Mouse (Mus musculus) lung, embryonic 16.5 days (tissue): ENCODE results near the gene Dscaml1. TPM values are rescaled to one million over a fixed set of nuclear protein-coding genes. Genes with fewer than 3 reads are reported as not detected.

Experiments
- ATAC-seq: fragments of 200-750 bp; cut with Nextera tagmentation; 2 replicates; pipeline ENCODE4 v1.8.0; 2017; ENCODE audit warnings: low read depth, mild to moderate bottlenecking, moderate library complexity
- H3K27ac ChIP-seq: fragments of 300-500 bp; sonication (generic); 2 replicates; pipeline ENCODE4 v1.5.1; 2014; ENCODE audit warnings: mild to moderate bottlenecking, control low read depth, low read length
- H3K27me3 ChIP-seq: fragments of 300-500 bp; sonication (generic); 2 replicates; pipeline ENCODE4 v1.6.1; 2014; ENCODE audit warnings: low read depth, low read length, mixed read lengths; ENCODE audit not compliant: control insufficient read depth, insufficient read depth
- H3K36me3 ChIP-seq: fragments of 300-500 bp; sonication (generic); 2 replicates; pipeline ENCODE4 v1.6.1; 2014; ENCODE audit warnings: low read length; ENCODE audit not compliant: control insufficient read depth, insufficient read depth
- H3K4me1 ChIP-seq: fragments of 300-500 bp; sonication (generic); replicated peaks from 2 replicates; pipeline ENCODE4 v1.6.1; 2014; ENCODE audit warnings: low read length, mixed read lengths; ENCODE audit not compliant: control insufficient read depth, insufficient read depth
- H3K4me2 ChIP-seq: fragments of 300-500 bp; sonication (generic); 2 replicates; pipeline ENCODE4 v1.6.1; 2014; ENCODE audit warnings: low read depth, low read length, control low read depth
- H3K4me3 ChIP-seq: fragments of 300-500 bp; sonication (generic); 2 replicates; pipeline ENCODE4 v1.5.1; 2014; ENCODE audit warnings: mild to moderate bottlenecking, low read length, control low read depth
- H3K9ac ChIP-seq: fragments of 300-500 bp; sonication (generic); 2 replicates; pipeline ENCODE4 v1.6.1; 2014; ENCODE audit warnings: low read length, control low read depth
- H3K9me3 ChIP-seq: fragments of 300-500 bp; sonication (generic); 2 replicates; pipeline ENCODE4 v1.6.1; 2016; ENCODE audit warnings: low read length; ENCODE audit not compliant: control insufficient read depth
- WGBS: fragments of 180-500 bp; shearing (Covaris S2); extraction: QIAGEN DNeasy Blood & Tissue Kit; methylation state at CpG from one replicate; pipeline ENCODE4 v1.1.7; 2014; 5-methylcytosine and 5-hydroxymethylcytosine counted together
- polyA plus RNA-seq: library from polyadenylated mRNA; unstranded; fragments of >200 nt; fragmentation: Nextera tagmentation; extraction: Ambion mirVana; gene quantifications from 2 replicates; pipeline ENCODE4 v1.2.1, GENCODE M21; 2015

Dscaml1 gene
- polyA plus RNA-seq, 1 experiment from 2014 or later, result 0.18 TPM

DNA sequence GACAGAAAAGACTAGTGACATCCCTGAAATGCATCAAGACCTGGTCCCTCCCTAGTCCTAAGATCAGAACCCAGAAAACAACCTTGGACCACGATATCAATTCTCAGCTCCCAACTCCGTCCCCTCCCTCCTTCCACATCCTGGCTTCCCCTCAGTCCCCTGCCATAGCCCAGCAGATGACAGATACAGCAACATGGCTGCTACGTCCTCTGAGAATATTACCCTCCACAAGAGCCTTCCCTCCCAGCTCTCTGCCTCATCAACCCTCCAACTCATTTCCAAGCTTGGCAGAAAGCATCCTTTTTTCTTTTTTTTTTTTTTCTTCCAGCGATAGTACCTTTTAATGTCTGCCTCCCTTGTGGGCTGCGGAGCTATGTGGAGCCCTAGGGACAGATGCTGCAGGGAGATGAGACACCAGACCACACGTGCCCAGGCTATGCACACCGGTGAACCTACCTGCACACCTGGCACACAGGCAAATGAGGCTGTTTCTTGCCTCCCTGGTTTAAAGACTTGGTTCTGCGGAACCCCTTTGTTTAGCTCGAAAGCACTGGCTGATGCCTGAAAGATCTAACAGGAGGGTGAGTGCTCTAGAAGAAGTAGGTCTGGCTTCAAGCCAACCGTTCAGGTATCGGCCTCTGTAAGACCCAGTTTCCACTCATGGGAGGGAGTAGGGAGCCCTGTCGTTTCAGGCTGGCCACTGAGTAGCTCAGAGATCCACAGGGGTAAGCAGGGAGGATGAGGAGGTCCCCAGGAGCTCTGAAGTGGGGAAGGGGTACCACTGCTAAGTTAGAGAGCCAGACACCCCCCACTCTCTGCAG lies 357.0 kb downstream of the Dscaml1 start:
- Histone ChIP-seq H3K9me3 (no peaks in the 10 kb centered on the region), H3K36me3 (no peaks in the 10 kb centered on the region), H3K27ac (no peak overlapping the region), H3K27me3 (no peaks in the 10 kb centered on the region), H3K4me1 (peaks cover 16% of the 10 kb centered on the region), H3K9ac (no peak overlapping the region), H3K4me3 (no peak overlapping the region), H3K4me2 (no peak overlapping the region)
- WGBS, result 57% methylated on average over 12 of the region's 12 CpGs
- ATAC-seq, result no peak

DNA sequence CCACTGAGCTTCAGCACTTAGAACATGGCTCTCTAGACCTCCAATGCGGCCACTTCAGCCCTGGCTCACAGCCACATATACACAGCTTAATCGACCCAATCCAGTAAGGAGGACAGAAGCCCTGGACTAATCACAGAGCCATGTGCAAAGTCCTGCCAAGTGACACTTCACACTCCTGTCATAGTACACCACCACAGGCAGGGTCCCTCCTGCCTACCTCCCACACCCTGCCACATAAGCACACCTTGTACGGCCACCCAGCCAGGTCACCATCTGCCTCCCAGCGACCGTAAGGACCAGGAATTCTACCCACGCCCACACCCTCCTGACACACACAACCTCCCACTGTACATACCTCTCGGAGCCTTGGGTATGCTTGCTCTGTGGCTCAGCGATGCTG lies 360.6 kb downstream of the Dscaml1 start:
- H3K27me3 ChIP-seq, result no peaks in the 10 kb centered on the region
- H3K9me3 ChIP-seq, result no peaks in the 10 kb centered on the region
- no peak overlapping the region for H3K9ac ChIP-seq
- H3K4me1 ChIP-seq, result peaks cover 16% of the 10 kb centered on the region
- no peak overlapping the region for H3K4me3 ChIP-seq
- peak; percentile 58 for ATAC-seq
- no peaks in the 10 kb centered on the region for H3K36me3 ChIP-seq
- H3K4me2 ChIP-seq, result no peak overlapping the region
- 47% methylated on average over 8 of the region's 8 CpGs for WGBS
- H3K27ac ChIP-seq, result peak overlapping the region; percentile 28

GRCm38 (mm10) chr9:45787547-45787946 lies 361.1 kb downstream of the Dscaml1 start:
- Histone ChIP-seq H3K27ac (peak overlapping the region; percentile 28), H3K4me2 (no peak overlapping the region), H3K9me3 (no peaks in the 10 kb centered on the region), H3K36me3 (no peaks in the 10 kb centered on the region), H3K9ac (no peak overlapping the region), H3K4me1 (peaks cover 16% of the 10 kb centered on the region), H3K27me3 (no peaks in the 10 kb centered on the region), H3K4me3 (no peak overlapping the region)
- 40% methylated on average over 6 of the region's 6 CpGs for WGBS
- ATAC-seq, result peak; percentile 54; the same call in 1 of the 2 replicates

DNA sequence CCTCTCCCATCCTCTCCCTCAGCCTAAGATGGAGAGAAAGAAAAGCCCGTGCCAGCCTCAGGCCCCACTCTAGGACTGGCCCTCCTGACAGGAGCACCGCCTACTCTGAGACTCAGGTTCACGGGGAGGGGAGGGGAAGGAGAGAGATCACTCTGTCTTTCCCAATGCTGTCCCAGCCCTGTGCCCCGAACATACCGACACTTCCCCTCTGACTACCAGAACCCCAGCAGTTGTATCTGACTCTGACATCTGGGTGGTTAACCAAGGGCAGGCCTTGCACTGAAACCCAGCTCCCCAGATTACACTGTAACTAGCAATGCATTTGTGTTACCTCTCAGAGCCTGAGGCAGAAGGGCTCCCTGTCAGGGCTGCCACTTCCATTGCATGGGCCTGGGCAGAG lies 362.0 kb downstream of the Dscaml1 start:
- H3K36me3 ChIP-seq, result no peaks in the 10 kb centered on the region
- no peak overlapping the region for H3K4me3 ChIP-seq
- H3K9ac ChIP-seq, result no peak overlapping the region
- ATAC-seq, result peak; percentile 29; the same call in 1 of the 2 replicates
- 39% methylated on average over 5 of the region's 5 CpGs for WGBS
- peaks cover 16% of the 10 kb centered on the region for H3K4me1 ChIP-seq
- no peak overlapping the region for H3K4me2 ChIP-seq
- H3K27ac ChIP-seq, result no peak overlapping the region
- H3K27me3 ChIP-seq, result no peaks in the 10 kb centered on the region
- H3K9me3 ChIP-seq, result no peaks in the 10 kb centered on the region

DNA sequence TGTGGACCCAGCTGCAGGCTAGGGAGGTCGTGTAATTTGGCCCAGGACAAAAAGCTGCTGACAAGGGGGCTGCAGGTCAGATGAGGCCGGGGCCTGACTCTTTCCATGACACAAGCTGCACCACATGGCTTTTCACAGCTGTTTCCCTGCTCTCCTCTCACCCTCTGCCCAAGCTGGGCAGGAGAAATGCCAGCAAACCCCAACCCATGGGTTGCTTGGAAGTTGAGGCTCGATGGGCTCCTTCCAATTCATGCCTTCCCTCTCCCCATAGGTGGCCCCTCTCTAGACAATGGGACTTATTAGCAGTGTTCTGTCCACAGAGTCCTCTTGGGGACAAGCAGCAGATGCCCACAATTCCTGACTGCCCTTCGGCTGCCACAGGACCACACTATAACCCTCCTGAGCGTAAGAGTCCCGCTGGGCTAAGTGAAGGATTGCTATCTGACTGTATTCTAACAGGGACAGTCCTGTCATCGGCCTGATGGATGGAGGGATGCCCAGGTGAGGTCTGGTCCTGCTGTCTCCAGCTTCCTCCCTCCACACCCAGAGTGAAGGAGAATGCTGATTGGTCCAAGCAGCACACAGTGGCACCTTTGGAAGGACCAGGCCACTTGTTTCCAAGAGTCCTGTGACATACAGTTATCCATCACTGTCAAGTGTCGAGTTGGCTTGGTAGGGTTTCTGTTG lies 365.2 kb downstream of the Dscaml1 start:
- Histone ChIP-seq H3K4me3 (no peak overlapping the region), H3K27ac (no peak overlapping the region), H3K4me2 (no peak overlapping the region), H3K9ac (no peak overlapping the region), H3K36me3 (no peaks in the 10 kb centered on the region), H3K4me1 (peaks cover 13% of the 10 kb centered on the region), H3K9me3 (no peaks in the 10 kb centered on the region), H3K27me3 (no peaks in the 10 kb centered on the region)
- WGBS, result 66% methylated on average over 8 of the region's 8 CpGs
- no peak for ATAC-seq

DNA sequence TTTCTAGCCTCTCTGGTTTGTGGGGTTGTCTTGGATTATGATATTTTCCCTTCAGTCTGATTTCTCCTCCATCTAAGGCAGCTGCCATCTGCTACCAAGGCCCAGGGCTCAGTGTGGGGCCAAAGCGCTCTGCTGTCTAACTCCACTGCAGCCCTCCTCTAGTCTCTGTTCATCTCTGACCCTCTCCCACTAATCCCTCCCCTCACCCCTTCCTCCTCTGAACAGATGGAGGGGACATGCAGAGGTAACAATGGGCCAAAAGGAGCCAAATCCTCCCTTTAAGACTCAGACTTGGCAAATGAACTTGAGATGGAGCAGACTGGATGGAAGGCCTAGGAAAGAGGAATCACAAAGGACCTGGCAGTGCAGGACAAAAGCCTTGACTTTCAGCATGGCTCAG lies 365.8 kb downstream of the Dscaml1 start:
- H3K4me1 ChIP-seq, result peaks cover 9% of the 10 kb centered on the region
- H3K27me3 ChIP-seq, result no peaks in the 10 kb centered on the region
- H3K27ac ChIP-seq, result no peak overlapping the region
- 100% methylated on average over 1 of the region's 1 CpGs for WGBS
- no peak overlapping the region for H3K4me3 ChIP-seq
- H3K36me3 ChIP-seq, result no peaks in the 10 kb centered on the region
- no peak overlapping the region for H3K4me2 ChIP-seq
- H3K9ac ChIP-seq, result no peak overlapping the region
- no peak for ATAC-seq
- no peaks in the 10 kb centered on the region for H3K9me3 ChIP-seq

DNA sequence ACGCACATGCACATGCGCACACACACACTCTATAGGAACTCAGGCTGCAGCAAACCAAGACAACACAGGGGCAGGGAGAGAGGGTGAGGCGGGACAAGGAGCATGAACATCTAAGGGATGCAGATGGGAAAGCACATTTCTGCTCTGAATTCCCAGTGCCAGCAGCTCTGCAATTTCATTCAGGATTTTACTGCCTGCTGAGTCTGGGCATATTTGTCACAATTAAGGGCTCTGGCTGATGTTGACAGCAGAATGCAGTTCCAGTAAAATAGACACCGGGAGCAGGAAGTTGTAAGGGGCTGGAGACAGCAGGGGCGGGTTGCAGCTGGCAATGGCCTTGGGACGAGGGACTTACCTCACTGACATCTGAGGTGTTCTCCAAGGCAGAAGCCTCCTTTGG lies 367.3 kb downstream of the Dscaml1 start:
- Histone ChIP-seq H3K36me3 (no peaks in the 10 kb centered on the region), H3K9ac (no peak overlapping the region), H3K27me3 (no peaks in the 10 kb centered on the region), H3K4me2 (no peak overlapping the region), H3K9me3 (no peaks in the 10 kb centered on the region), H3K4me1 (no peaks in the 10 kb centered on the region), H3K4me3 (no peak overlapping the region), H3K27ac (no peak overlapping the region)
- 81% methylated on average over 6 of the region's 6 CpGs for WGBS
- no peak for ATAC-seq

GRCm38 (mm10) chr9:45795722-45796121 lies 369.3 kb downstream of the Dscaml1 start:
- Histone ChIP-seq H3K4me3 (no peak overlapping the region), H3K9ac (no peak overlapping the region), H3K9me3 (no peaks in the 10 kb centered on the region), H3K4me1 (no peaks in the 10 kb centered on the region), H3K27me3 (no peaks in the 10 kb centered on the region), H3K4me2 (no peak overlapping the region), H3K36me3 (no peaks in the 10 kb centered on the region; the same call in 1 of the 2 replicates), H3K27ac (no peak overlapping the region)
- ATAC-seq, result no peak
- WGBS, result 64% methylated on average over 5 of the region's 5 CpGs

DNA sequence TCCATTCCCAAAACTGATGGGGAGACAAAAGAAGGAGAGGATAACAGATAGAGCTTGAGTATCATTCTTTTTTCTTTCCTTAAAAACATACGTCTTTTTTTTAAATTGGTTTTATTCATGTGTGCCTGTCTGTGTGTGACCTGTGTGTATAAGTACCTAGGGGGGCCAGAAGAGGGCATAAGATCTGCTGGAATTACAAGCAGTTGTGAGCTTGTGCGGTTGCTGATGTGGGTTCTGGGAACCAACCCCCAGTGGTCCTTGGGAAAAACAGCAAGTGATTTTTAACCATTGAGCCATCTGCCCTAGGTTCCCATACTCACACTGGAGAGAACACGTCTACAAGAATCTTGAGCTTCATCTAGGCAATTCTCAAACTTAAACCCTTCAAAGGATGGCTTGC lies 370.8 kb downstream of the Dscaml1 start:
- Histone ChIP-seq H3K4me2 (no peak overlapping the region), H3K9ac (no peak overlapping the region), H3K36me3 (no peaks in the 10 kb centered on the region; the same call in 1 of the 2 replicates), H3K27me3 (no peaks in the 10 kb centered on the region), H3K9me3 (no peaks in the 10 kb centered on the region), H3K27ac (no peak overlapping the region), H3K4me3 (no peak overlapping the region), H3K4me1 (no peaks in the 10 kb centered on the region)
- WGBS, result 71% methylated on average over 3 of the region's 3 CpGs
- no peak for ATAC-seq
